Mouse (Mus musculus) liver, embryonic 14.5 days (tissue): Measurements from ENCODE around the gene Usp3.

Source experiments
- CTCF ChIP-seq: IDR thresholded peaks from 2 replicates; pipeline ENCODE4 v1.5.1; 2016; ENCODE audit warnings: antibody characterized with exemption, low read depth, control low read depth
- EP300 ChIP-seq: IDR thresholded peaks from 2 replicates; pipeline ENCODE4 v1.6.1; 2016; ENCODE audit warnings: antibody characterized with exemption, low read depth

DNA sequence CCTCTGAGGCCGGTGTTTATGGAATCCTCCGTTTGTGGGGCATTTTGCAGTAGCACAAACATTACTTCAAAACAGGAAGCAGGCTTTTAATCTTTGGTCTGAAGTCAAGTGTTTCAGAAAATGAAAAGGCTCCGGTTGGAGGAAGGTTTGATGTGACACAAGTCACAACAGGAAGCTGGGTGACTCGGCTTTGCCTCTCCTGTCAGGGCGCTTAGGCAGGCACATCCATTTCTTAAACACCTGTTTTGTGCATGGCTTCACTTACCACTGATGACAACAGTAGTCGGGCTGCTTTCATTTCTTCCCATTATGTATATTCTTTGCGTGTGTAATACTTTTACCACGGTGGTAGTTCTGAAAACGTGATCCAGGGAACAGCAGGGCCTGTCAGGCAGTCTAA is 22.2 kb upstream of the Usp3 start:
- TF ChIP-seq EP300 = no peak
- TF ChIP-seq CTCF = no peak
